Mouse (Mus musculus) brain, adult 2 months (tissue): ENCODE measurements at regions not wholly inside any gene's neighbourhood (a gene's known extent, or its start where the extent isn't known, plus 50 kb on each side); places are given as distances from the start of the nearest gene placed in this dataset.
A peak's percentile ranks its signal among the peaks of the same experiment; 100 is the strongest.
"Not testable (repeated sequence)": the region's sequence is repeated elsewhere in the genome, so short reads cannot be mapped to it uniquely, and the experiment has no call there.

ENCODE experiments used
- DNase-seq: peaks from one replicate; pipeline ENCODE4 v3.0.0; 2011; ENCODE audit warnings: low read depth, low spot score

DNA sequence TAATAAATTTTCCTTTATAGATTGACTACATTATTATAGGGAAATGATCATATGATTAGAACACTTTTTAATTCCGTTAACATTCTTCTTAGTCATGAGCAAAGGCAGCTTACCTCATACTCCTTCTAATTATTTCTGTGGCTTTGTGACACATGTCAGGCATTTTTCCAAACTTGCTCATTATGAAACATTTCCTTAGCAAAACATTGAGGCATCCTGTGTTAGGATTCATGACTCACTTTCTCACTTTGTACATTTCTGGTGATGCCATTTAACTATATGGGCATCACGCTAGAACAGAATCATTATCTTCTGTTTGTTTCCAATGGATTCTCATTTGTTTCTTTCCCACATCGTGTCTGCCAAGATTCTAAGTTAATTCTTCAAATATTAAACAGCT is 621.3 kb downstream of the Tecrl start:
- peak; percentile 70 for DNase-seq

DNA sequence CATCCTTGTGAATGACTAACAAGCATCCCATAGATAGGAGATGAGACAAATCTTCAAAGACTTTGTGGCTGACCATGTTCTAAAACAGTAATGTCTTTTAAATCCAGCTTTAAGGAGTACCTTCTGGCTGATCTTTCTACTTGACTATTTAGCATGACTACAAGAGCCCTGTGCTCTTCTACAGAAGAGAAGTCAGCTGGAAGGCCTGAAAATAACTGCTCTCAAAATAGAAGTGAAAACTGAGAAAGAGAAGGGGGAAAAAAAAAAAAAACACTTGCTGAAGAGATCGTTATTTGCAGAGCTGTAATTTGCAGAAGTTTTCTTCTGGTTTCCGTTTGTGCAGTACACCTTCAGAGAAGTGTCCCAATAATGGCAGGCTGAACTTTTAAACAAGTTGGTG is 626.8 kb downstream of the Tecrl start:
- peak; percentile 83 for DNase-seq

DNA sequence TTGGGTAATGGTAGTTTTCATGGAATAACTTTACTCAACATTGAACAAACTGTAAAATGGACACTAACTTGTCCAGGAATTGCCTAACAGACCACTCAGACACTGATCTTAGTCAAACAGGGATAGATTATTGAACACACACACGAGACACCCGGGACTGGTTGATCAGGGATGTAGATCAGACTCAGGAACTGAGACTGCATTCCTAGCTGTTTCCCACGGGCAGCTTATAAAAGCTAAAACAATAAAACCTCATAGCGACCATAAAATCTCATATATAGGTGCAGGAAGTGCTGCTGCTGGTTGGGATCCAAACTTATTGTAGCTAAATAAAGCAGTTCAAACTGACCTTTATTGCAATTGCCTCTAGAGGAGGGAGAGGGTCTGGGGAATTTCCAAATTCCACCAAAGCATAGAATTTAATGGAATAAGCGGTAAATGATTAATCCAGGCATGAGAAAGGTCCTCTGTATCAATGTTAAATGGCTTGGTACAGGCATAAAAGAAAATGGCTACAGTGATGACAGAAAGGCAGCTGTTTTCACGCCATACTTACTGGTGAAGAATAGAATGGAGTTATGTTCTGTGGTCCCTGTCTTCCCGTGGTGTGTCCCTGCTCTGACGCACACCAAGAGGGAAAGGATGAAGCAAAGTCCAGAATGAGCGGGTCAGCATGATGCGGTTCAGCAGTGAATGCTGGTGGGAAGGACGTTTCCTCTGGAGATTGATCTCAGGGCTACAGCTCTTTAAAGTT is 627.6 kb downstream of the Tecrl start:
- DNase-seq, result no peak

DNA sequence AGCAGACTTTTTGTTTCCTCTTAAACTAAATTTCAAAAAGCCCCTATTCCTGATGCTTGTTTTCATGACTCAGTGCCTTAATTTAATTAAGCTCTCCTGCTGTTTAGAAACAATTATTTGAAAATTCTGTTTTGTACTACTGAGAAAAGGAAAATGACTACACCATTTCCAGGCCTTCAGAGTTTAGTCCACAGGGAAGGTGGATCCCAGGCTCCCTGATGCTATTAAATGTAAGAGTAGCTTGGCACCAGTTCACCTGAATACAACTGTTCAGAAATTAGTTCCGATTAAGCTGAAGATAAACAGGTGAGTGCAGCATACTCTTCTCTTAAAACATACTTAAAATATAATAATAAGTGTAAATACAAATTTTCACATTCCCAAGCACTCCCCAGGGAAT is 639.3 kb downstream of the Tecrl start:
- DNase-seq, result no peak

DNA sequence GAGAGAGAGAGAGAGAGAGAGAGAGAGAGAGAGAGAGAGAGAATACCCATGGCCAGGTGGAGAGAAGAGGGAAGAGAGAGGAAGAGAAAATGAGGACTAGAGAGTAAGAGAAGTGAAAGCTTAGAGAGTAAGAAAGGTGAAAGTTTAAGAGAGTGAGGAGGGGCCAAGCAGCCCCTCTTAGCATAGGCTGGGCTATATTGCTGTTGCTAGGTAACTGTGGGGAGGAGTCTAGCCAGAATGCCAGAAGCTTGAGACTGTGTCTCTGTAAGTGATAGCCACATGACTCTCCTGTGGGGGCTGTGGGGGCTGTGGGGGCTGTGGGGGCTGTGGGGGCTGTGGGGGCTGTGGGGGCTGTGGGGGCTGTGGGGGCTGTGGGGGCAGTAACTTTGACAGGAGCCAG is 655.3 kb downstream of the Tecrl start:
- not testable (repeated sequence) for DNase-seq

DNA sequence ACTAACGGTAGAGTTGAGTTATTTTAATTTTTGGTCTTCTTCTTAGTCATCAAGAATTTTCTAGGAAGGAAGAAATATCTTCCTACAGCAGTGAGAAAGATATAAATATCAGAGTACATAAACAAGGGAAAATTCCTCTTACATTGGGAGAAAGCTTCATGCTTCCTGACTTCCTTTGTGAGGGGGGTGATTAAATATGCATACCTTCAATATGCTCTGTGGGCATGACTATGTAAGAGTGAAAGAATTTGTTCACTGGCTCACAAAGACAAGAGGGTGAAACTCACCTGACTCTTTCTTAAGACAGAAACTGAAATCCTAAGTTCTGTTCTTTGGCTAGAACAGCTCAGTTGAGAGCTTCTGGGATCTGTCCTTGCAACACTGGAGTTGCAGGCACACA is 656.1 kb downstream of the Tecrl start:
- DNase-seq, result peak; percentile 50

DNA sequence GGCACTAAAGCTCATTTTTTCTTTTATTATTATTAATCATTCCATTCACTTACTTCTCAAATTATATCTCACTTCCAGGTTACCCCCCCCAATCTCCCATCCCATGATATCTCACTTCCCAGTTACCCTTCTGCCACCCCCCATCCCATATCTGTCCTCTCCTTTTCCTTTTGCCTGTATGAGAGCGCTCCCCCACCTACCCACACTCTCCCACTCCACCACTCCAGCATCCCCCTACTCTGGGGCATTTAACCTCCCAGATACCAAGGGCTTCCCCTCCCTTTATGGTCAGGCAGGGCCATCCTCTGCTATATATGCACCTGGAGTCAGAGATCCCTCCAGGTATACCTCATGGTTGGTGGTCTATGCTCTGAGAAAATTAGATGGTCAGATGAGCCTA is 671.6 kb downstream of the Tecrl start:
- DNase-seq, result no peak

DNA sequence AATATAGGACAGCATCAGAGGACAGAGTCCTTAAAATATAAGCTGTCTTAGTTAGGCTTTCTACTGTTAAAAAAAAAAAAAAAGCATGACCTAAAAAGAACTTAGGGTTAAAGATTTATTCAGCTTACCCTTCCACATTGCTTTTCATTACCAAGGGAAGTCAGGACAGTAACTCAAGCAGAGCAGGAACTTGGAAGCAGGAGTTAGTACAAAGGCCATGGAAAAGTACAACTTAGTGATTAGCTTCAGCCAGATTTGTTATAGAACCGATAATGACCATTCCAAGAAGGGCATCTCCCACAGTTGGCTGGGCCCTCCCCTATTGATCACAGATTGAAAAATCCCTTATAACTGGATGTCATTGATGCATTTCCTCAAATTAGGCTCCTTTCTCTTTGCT is 690.9 kb downstream of the Tecrl start:
- no peak for DNase-seq

DNA sequence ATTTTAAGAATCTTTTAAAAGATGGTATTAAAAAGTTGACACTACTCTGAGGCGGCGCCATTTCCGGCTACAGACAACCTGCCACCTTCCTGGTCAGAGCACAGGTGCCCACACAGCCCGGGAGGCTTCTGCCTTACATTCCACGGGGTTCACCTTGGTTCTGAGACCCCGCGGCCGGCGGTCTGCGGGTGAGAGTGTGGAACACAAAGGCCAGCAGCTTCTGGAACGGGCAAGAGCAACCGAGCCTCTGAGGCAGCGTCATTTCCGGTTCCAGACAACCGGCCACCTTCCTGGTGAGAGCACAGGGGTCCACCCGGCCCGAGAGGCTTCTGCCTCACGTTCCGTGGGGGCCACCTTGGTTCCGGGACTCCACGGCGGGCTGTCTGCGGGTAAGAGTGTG is 701.4 kb downstream of the Tecrl start:
- DNase-seq, result not testable (repeated sequence)

DNA sequence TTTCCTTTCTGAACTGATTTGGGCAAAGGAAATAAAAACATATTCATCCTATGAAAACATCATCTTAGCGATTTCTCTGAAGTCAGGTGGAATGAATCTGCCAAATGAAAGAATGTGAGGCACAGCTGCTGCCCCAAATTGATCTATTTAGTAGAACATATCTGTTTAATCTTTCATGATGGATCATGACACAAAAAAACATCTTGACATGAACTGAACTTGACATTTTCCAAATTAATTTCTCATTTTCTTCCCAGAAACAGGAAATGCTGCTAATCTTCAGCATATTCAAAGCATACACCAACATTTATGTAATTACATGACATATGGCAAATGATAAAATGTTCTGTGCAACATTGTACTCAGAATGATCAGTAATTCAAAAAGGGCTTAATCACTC is 734.9 kb downstream of the Tecrl start:
- DNase-seq, result peak; percentile 3
